Mouse (Mus musculus): ENCODE measurements around the gene Immt.
"Not testable (repeated sequence)": the region's sequence is repeated elsewhere in the genome, so short reads cannot be mapped to it uniquely, and the experiment has no call there.

The Immt gene

GRCm38 (mm10) chr6:71846906-71847305 lies 15.8 kb downstream of the Immt start:
- not testable (repeated sequence) for DNase-seq (ENCODE audit: low read depth)

DNA sequence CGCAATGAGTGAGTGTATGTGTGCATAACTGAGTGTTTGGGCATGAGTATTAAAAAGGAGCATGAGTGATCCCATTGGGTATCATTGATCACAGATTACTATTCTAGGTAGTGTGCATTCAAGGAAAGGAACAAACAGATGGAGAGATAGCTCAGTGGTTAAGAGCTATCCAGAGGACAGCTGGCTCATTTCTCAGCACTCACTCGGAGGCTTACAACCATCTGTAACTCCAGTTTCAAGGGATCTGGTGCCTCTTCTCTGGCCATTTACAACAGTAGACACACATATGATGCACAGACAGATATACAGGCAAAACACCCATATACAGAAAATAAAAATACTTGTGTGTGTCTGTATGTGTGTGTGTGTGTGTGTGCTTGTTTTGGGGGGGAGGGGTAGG lies 36.6 kb downstream of the Immt start:
- no peak for DNase-seq (ENCODE audit: low read depth)

DNA sequence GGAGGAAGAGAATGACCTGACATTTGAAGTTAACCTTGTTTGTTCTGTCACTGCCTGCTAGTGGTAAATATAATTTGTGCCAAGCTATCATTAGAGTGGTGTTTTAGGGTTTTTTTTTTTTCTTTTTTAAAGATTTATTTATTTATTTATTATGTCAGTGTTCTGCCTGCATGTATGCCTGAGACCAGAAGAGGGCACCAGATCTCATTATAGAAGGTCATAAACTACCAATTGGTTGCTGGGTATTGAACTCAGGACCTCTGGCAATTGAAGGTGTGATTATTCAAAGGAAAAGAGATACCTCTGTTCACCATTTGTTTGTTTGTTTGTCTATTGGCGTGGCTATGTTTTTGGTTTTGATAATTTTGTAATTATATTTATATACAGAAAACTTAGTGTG lies 37.7 kb downstream of the Immt start:
- peak; percentile 9 for DNase-seq (ENCODE audit: low read depth)

GRCm38 (mm10) chr6:71871396-71871795 lies 40.3 kb downstream of the Immt start:
- DNase-seq (ENCODE audit: low read depth): no peak

DNA sequence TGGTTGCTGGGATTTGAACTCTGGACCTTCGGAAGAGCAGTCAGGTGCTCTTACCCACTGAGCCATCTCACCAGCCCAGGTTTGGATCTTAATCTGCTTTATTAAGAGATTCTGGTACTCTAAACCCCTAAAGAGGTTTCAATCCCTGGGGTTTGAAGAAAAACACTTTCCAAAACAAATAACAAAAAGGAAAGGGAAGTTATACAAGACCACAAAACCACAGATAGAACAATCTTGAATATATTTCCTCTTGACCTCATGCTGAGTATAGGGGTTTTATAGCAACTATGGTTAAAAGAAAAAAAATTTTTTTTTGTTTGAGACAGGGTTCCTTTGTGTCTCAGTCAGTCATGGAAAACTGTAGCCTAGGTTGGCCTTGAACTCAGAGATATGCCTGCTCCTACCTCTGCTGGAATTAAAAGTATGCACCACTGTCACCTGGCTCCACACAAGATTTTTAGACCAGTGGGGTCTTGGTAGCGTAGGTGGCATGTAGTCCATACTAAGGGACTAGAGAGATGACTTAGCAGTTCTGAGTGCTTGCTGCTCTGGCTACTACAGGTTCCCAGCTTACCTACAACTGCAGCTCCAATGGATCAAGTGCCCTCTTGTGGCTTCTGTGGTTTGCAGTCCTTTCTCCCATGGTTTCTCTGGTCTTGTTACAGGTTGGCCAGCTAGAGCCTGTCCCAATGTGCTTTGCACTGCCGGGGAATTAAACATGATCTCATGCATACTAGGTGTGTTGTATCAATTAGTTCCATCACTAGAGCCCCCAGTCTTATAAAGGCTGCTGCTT lies 47.0 kb downstream of the Immt start:
- no peak for DNase-seq (ENCODE audit: low read depth)

DNA sequence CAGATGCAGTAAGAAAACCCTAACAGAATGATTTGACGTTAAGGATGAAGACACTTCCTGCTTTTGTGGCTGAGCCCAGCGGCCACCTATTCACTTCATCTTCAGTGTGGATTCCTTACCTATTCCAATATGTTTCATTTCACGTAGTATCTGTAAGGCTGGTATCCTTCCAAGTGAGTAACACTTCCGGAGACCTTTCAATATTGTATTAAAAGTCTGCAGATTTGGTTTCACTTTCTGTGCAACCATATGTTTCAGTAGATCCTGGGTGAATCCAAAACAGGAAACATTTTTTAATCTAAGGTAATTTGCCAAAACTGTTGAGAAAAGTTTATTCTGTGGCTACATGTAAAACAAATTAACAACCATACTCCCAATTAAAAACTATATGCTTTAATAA lies 62.1 kb downstream of the Immt start:
- no peak for DNase-seq (ENCODE audit: low read depth)

- no peak for DNase-seq (ENCODE audit: low read depth)
Observed at GRCm38 (mm10) chr6:71907702-71908235, 76.6 kb downstream of the Immt start.

- DNase-seq (ENCODE audit: low read depth): peak; percentile 92
Observed at GRCm38 (mm10) chr6:71908481-71909381, 77.6 kb downstream of the Immt start, which contains the start of the genes Ptcd3 and Polr1a. Gene Ptcd3, minus strand, starts transcription at chr6:71908750. Gene Polr1a, plus strand, starts transcription at chr6:71909053.

DNA sequence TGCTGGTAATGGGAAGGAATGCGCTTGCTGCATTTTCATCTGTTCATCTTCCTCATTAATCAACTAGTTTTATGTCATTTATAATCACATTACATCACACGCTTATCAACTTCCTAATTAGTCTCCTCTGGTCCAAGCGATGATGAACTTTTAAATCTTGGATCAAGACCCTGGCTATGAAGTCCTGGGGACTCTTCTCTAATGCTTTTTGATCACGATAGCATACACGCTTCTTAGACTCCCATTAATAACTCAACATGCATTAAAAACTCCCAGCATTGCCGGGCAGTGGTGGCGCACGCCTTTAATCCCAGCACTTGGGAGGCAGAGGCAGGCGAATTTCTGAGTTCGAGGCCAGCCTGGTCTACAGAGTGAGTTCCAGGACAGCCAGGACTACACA lies 78.3 kb downstream of the Immt start:
- no peak for DNase-seq (ENCODE audit: low read depth)

GRCm38 (mm10) chr6:71909840-71910239 lies 78.7 kb downstream of the Immt start:
- no peak for DNase-seq (ENCODE audit: low read depth)

DNA sequence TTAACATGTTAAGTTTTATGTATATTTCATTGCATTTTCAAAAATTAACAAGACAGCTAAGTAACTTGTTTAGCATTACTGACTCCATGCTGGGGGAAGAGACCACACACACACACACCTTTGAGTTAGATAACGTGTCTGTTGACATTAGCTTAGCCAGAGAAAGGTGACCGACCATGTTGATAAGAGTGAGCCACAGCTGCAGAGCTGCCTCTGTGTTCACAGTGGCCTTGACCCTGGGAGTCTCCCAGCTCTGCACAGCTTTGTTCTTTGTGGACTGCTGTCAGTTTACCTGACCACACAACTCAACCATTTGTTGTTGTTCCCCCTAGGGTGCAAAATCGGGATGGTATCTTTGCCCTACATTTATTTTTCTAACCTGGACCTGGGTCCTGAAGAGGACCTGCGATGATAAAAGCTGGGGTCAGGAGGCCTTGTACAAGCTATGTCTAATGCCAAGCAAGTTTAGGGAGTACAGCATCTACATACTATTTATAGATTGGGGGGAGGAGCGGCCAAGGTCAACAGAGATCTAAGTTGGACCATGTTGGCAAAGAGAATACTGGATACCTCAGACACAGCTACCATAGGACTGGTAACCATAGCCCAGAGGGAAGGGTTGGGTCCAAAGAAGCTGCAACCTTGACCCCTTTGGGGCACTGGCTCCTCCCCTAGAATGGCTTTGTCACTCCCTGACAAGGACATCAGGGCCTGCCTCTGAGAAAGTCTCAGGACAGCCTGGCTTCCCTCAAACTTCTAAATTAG lies 80.7 kb downstream of the Immt start:
- no peak for DNase-seq (ENCODE audit: low read depth)

DNA sequence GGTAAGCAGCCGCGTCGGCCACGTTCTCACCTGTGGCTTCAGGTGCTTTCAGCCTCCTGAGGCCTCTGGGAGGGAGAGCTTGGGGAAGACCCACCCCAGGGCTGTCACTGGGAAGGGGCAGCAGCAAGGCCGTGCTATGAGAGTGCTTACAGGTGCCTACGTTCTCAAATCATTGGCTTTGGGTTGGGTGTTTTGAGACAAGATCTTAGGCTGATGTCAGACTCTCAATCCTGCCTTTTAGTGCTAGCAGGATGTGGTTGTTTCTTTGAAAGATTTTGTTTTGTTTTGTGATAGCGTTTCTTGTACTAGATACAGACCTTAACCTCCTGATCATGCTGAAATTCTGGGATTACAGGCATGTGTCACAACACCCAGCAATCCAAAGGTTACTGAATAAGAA lies 89.6 kb downstream of the Immt start:
- no peak for DNase-seq (ENCODE audit: low read depth)

DNA sequence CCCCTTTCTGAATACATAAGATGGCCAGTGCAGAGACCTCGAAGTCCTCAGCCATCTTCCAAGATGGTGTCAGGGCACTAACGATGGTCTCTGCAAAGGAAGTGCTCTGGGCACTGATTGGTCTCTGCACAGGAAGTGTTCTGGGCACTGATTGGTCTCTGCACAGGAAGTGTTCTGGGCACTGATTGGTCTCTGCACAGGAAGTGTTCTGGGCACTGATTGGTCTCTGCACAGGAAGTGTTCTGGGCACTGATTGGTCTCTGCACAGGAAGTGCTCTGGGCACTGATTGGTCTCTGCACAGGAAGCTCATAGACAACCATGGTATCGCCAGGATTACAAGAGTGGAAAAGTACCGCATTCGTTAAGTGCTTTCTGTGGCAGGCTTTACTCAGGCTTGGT lies 94.1 kb downstream of the Immt start:
- DNase-seq (ENCODE audit: low read depth): not testable (repeated sequence)
